Comparison of ENCODE assay signal across 21 mouse cellular contexts in the genomic region with DNA sequence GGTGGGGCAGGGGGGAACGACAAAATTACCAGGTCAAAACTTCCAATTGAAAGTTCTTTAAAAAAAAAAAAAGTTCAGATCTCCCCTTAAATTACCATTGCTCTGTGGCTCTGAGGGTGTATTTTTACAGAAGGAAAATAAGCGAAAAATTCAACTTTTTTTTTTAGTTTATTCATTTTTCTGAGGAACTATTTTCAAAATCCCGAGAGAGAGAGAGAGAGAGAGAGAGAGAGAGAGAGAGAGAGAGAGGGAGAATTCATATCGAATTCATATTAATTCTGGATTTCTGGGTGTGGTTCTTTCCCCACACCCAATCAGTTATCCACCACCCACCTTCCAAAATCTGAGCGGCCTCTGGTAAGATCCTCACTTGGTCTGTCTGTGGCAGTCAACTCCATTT. TPM values are rescaled to one million over a fixed set of nuclear protein-coding genes. Genes with fewer than 3 reads are reported as not detected.
DNase-seq lines count a peak whose midpoint lies in the region; ATAC-seq lines count a peak whose summit lies in the region.
"Had no signal": no experiment of that assay in that cellular context is flagged by ENCODE, and none has a peak within 500 bp of the region (broad histone marks: within the 10 kb centered on the region; RNA-seq: fewer than 3 reads in every experiment).

No protein-coding gene starts in this region.

- H3K4me3 ChIP-seq in embryonic facial prominence, embryonic 11.5 days (ENCODE audit: low read depth, low read length), result no peak overlapping the region
- no peak overlapping the region for H3K4me3 ChIP-seq in embryonic facial prominence, embryonic 10.5 days
- H3K4me3 ChIP-seq in hindbrain, embryonic 11.5 days (ENCODE audit: low read depth, low read length), result peak overlapping the region; percentile 40
- H3K4me3 ChIP-seq in hindbrain, embryonic 16.5 days (ENCODE audit: low read length), result no peak overlapping the region
- no peak overlapping the region for H3K4me3 ChIP-seq in neural tube, embryonic 15.5 days (replicated peaks)
- H3K4me3 ChIP-seq in hindbrain, embryonic 13.5 days, result 0 out of 2 replicates have a peak overlapping the region, but pooled peaks have one; percentile 33

- H3K4me1 ChIP-seq in embryonic facial prominence, embryonic 11.5 days (ENCODE audit: control insufficient read depth, insufficient read depth, low read length), result peaks cover 10% of the 10 kb centered on the region
- H3K4me1 ChIP-seq in embryonic facial prominence, embryonic 10.5 days, result peaks cover 33% of the 10 kb centered on the region
- peaks cover 19% of the 10 kb centered on the region for H3K4me1 ChIP-seq in hindbrain, embryonic 11.5 days (replicated peaks; ENCODE audit: control insufficient read depth, insufficient read depth, low read length)
- peaks cover 15% of the 10 kb centered on the region for H3K4me1 ChIP-seq in hindbrain, embryonic 16.5 days (ENCODE audit: control insufficient read depth, insufficient read depth, low read depth, low read length)
- peaks cover 29% of the 10 kb centered on the region for H3K4me1 ChIP-seq in neural tube, embryonic 15.5 days
- H3K4me1 ChIP-seq in hindbrain, embryonic 13.5 days (replicated peaks), result peaks cover 30% of the 10 kb centered on the region

- no peaks in the 10 kb centered on the region for H3K9me3 ChIP-seq in embryonic facial prominence, embryonic 11.5 days (replicated peaks; ENCODE audit: control insufficient read depth, low read length)
- no peaks in the 10 kb centered on the region for H3K9me3 ChIP-seq in embryonic facial prominence, embryonic 10.5 days
- no peaks in the 10 kb centered on the region for H3K9me3 ChIP-seq in hindbrain, embryonic 11.5 days (ENCODE audit: control insufficient read depth, low read length)
- no peaks in the 10 kb centered on the region for H3K9me3 ChIP-seq in hindbrain, embryonic 16.5 days (ENCODE audit: control insufficient read depth, low read length)
- no peaks in the 10 kb centered on the region for H3K9me3 ChIP-seq in neural tube, embryonic 15.5 days (replicated peaks)
- no peaks in the 10 kb centered on the region for H3K9me3 ChIP-seq in hindbrain, embryonic 13.5 days
- H3K9me3 ChIP-seq: embryonic facial prominence, embryonic 12.5 days; heart, embryonic 12.5 days had no signal

- no peak overlapping the region for H3K9ac ChIP-seq in embryonic facial prominence, embryonic 11.5 days (replicated peaks; ENCODE audit: low read length)
- no peak overlapping the region for H3K9ac ChIP-seq in hindbrain, embryonic 11.5 days (ENCODE audit: low read depth, low read length)
- no peak overlapping the region for H3K9ac ChIP-seq in hindbrain, embryonic 16.5 days (ENCODE audit: low read depth, low read length)
- H3K9ac ChIP-seq in neural tube, embryonic 15.5 days (replicated peaks), result no peak overlapping the region
- H3K9ac ChIP-seq in hindbrain, embryonic 13.5 days, result no peak overlapping the region
- H3K9ac ChIP-seq: embryonic facial prominence, embryonic 12.5 days; forebrain, postnatal 0 days; heart, embryonic 12.5 days had no signal

- no peaks in the 10 kb centered on the region for H3K36me3 ChIP-seq in embryonic facial prominence, embryonic 11.5 days (replicated peaks; ENCODE audit: control insufficient read depth, insufficient read depth, low read depth, low read length)
- no peaks in the 10 kb centered on the region for H3K36me3 ChIP-seq in embryonic facial prominence, embryonic 10.5 days (replicated peaks)
- no peaks in the 10 kb centered on the region for H3K36me3 ChIP-seq in hindbrain, embryonic 11.5 days (ENCODE audit: control insufficient read depth, insufficient read depth, low read length)
- H3K36me3 ChIP-seq in hindbrain, embryonic 16.5 days (ENCODE audit: control insufficient read depth, insufficient read depth, low read length), result no peaks in the 10 kb centered on the region
- H3K36me3 ChIP-seq in neural tube, embryonic 15.5 days, result no peaks in the 10 kb centered on the region
- H3K36me3 ChIP-seq in hindbrain, embryonic 13.5 days, result no peaks in the 10 kb centered on the region
- H3K36me3 ChIP-seq: embryonic facial prominence, embryonic 12.5 days; heart, embryonic 12.5 days had no signal

- DNase-seq in embryonic facial prominence, embryonic 11.5 days (ENCODE audit: low spot score), result peak; percentile 20
- DNase-seq in embryonic facial prominence, embryonic 10.5 days (ENCODE audit: low spot score), result no peak
- DNase-seq in hindbrain, embryonic 11.5 days (ENCODE audit: low spot score), result no peak
- peak; percentile 21 for DNase-seq in neural tube, embryonic 10.5 days (ENCODE audit: extremely low spot score, low spot score)
- DNase-seq: adrenal gland, postnatal 14 days; cerebellum, adult 11-12 months; cerebellum, adult 9-10 months; cerebellum, postnatal 25 days; gastrocnemius, postnatal 14 days; heart, postnatal 4 days; kidney, adult 2 months had no signal

- under 1% methylated on average over 5 of the region's 5 CpGs for WGBS in embryonic facial prominence, embryonic 11.5 days
- WGBS in embryonic facial prominence, embryonic 10.5 days, result 2% methylated on average over 5 of the region's 5 CpGs
- 2% methylated on average over 5 of the region's 5 CpGs for WGBS in hindbrain, embryonic 11.5 days
- 1% methylated on average over 5 of the region's 5 CpGs for WGBS in hindbrain, embryonic 16.5 days
- WGBS in neural tube, embryonic 15.5 days, result 4% methylated on average over 5 of the region's 5 CpGs
- WGBS in hindbrain, embryonic 13.5 days, result 0% methylated on average over 5 of the region's 5 CpGs

- H3K27ac ChIP-seq in embryonic facial prominence, embryonic 11.5 days (replicated peaks; ENCODE audit: low read depth, low read length), result no peak overlapping the region
- no peak overlapping the region for H3K27ac ChIP-seq in embryonic facial prominence, embryonic 10.5 days (replicated peaks)
- no peak overlapping the region for H3K27ac ChIP-seq in hindbrain, embryonic 11.5 days (ENCODE audit: low read depth, low read length)
- H3K27ac ChIP-seq in hindbrain, embryonic 16.5 days (ENCODE audit: low read depth, low read length), result no peak overlapping the region
- H3K27ac ChIP-seq in neural tube, embryonic 15.5 days (replicated peaks), result no peak overlapping the region
- no peak overlapping the region for H3K27ac ChIP-seq in hindbrain, embryonic 13.5 days
- H3K27ac ChIP-seq: embryonic facial prominence, embryonic 12.5 days had no signal

- H3K27me3 ChIP-seq in embryonic facial prominence, embryonic 11.5 days (ENCODE audit: control insufficient read depth, insufficient read depth, low read length), result peaks cover 88% of the 10 kb centered on the region
- H3K27me3 ChIP-seq in embryonic facial prominence, embryonic 10.5 days (replicated peaks; ENCODE audit: low read depth, poor library complexity, severe bottlenecking), result peaks cover 100% of the 10 kb centered on the region
- peaks cover 95% of the 10 kb centered on the region for H3K27me3 ChIP-seq in hindbrain, embryonic 11.5 days (ENCODE audit: control insufficient read depth, insufficient read depth, low read length)
- peaks cover 71% of the 10 kb centered on the region for H3K27me3 ChIP-seq in hindbrain, embryonic 16.5 days (replicated peaks; ENCODE audit: control insufficient read depth, insufficient read depth, low read length)
- H3K27me3 ChIP-seq in neural tube, embryonic 15.5 days (replicated peaks), result peaks cover 95% of the 10 kb centered on the region
- peaks cover 98% of the 10 kb centered on the region for H3K27me3 ChIP-seq in hindbrain, embryonic 13.5 days

- no peak overlapping the region for H3K4me2 ChIP-seq in embryonic facial prominence, embryonic 11.5 days (ENCODE audit: low read depth, low read length)
- no peak overlapping the region for H3K4me2 ChIP-seq in hindbrain, embryonic 11.5 days (replicated peaks; ENCODE audit: low read depth, low read length)
- no peak overlapping the region for H3K4me2 ChIP-seq in hindbrain, embryonic 16.5 days (ENCODE audit: low read length)
- no peak overlapping the region for H3K4me2 ChIP-seq in neural tube, embryonic 15.5 days
- H3K4me2 ChIP-seq in hindbrain, embryonic 13.5 days, result no peak overlapping the region

- no peak for ATAC-seq in embryonic facial prominence, embryonic 11.5 days (replicated peaks; ENCODE audit: insufficient number of reproducible peaks, low FRiP score, low TSS enrichment, low read depth)
- ATAC-seq in hindbrain, embryonic 11.5 days (ENCODE audit: low FRiP score), result no peak
- ATAC-seq in hindbrain, embryonic 16.5 days, result no peak
- ATAC-seq in neural tube, embryonic 15.5 days (ENCODE audit: low FRiP score), result no peak
- no peak for ATAC-seq in hindbrain, embryonic 13.5 days (ENCODE audit: low FRiP score)
- no peak for ATAC-seq in activated CD4-positive, CD25-positive, alpha-beta regulatory T cell, adult 4 months
- ATAC-seq: forebrain, postnatal 0 days had no signal

RNA-seq across cellular contexts. Expression of gene Hmx3, which starts 2.2 kb away (rescaled TPM):
- 0.20 TPM in 1 of 2 replicates, not detected in the other for polyA plus RNA-seq in embryonic facial prominence, embryonic 11.5 days (2014; fragmentation: Nextera tagmentation; extraction: Ambion mirVana)
- 0.10 and 0.44 TPM in 2 replicates for polyA plus RNA-seq in embryonic facial prominence, embryonic 10.5 days (2016; fragmentation: Nextera tagmentation; extraction: Ambion mirVana)
- polyA plus RNA-seq in hindbrain, embryonic 11.5 days (2014; fragmentation: Nextera tagmentation; extraction: Ambion mirVana), result 0.57 and 1.2 TPM in 2 replicates
- polyA plus RNA-seq in hindbrain, embryonic 16.5 days (2015; fragmentation: Nextera tagmentation; extraction: Ambion mirVana), result 0.84 and 0.99 TPM in 2 replicates
- polyA plus RNA-seq in neural tube, embryonic 15.5 days (2015; fragmentation: Nextera tagmentation; extraction: Ambion mirVana), result 0.54 and 0.89 TPM in 2 replicates
- 1.3 and 1.6 TPM in 2 replicates for polyA plus RNA-seq in hindbrain, embryonic 13.5 days (2015; fragmentation: Nextera tagmentation; extraction: Ambion mirVana)
- not detected for polyA plus RNA-seq in activated CD4-positive, CD25-positive, alpha-beta regulatory T cell, adult 4 months (2017; shearing (Covaris generic))
- polyA plus RNA-seq: cortical plate, adult 2 months; gonadal fat pad, adult 2 months; heart, embryonic 12.5 days; heart, postnatal 0 days had no signal

RNA-seq across cellular contexts. Expression of gene Hmx2, which starts 3.7 kb away (rescaled TPM):
- 0.21 and 0.36 TPM in 2 replicates for polyA plus RNA-seq in embryonic facial prominence, embryonic 11.5 days (2014; fragmentation: Nextera tagmentation; extraction: Ambion mirVana)
- polyA plus RNA-seq in embryonic facial prominence, embryonic 10.5 days (2016; fragmentation: Nextera tagmentation; extraction: Ambion mirVana), result 0.27 and 0.44 TPM in 2 replicates
- 2.7 and 3.5 TPM in 2 replicates for polyA plus RNA-seq in hindbrain, embryonic 11.5 days (2014; fragmentation: Nextera tagmentation; extraction: Ambion mirVana)
- 1.1 and 1.3 TPM in 2 replicates for polyA plus RNA-seq in hindbrain, embryonic 16.5 days (2015; fragmentation: Nextera tagmentation; extraction: Ambion mirVana)
- polyA plus RNA-seq in neural tube, embryonic 15.5 days (2015; fragmentation: Nextera tagmentation; extraction: Ambion mirVana), result 0.82 and 1.3 TPM in 2 replicates
- polyA plus RNA-seq in hindbrain, embryonic 13.5 days (2015; fragmentation: Nextera tagmentation; extraction: Ambion mirVana), result 2.4 and 3.3 TPM in 2 replicates
- polyA plus RNA-seq in activated CD4-positive, CD25-positive, alpha-beta regulatory T cell, adult 4 months (2017; shearing (Covaris generic)), result under 1 TPM in 1 of 2 experiments, not detected in 1; 0.32 TPM
- polyA plus RNA-seq: cortical plate, adult 2 months; gonadal fat pad, adult 2 months; heart, embryonic 12.5 days; heart, postnatal 0 days had no signal

RNA-seq across cellular contexts. Expression of gene Bub3, which starts 15.2 kb away (rescaled TPM):
- 279 and 281 TPM in 2 replicates for polyA plus RNA-seq in embryonic facial prominence, embryonic 11.5 days (2014; fragmentation: Nextera tagmentation; extraction: Ambion mirVana)
- 312 and 325 TPM in 2 replicates for polyA plus RNA-seq in embryonic facial prominence, embryonic 10.5 days (2016; fragmentation: Nextera tagmentation; extraction: Ambion mirVana)
- 271 and 278 TPM in 2 replicates for polyA plus RNA-seq in hindbrain, embryonic 11.5 days (2014; fragmentation: Nextera tagmentation; extraction: Ambion mirVana)
- polyA plus RNA-seq in hindbrain, embryonic 16.5 days (2015; fragmentation: Nextera tagmentation; extraction: Ambion mirVana), result 149 and 162 TPM in 2 replicates
- polyA plus RNA-seq in neural tube, embryonic 15.5 days (2015; fragmentation: Nextera tagmentation; extraction: Ambion mirVana), result 141 and 157 TPM in 2 replicates
- 178 and 200 TPM in 2 replicates for polyA plus RNA-seq in hindbrain, embryonic 13.5 days (2015; fragmentation: Nextera tagmentation; extraction: Ambion mirVana)
- polyA plus RNA-seq in activated CD4-positive, CD25-positive, alpha-beta regulatory T cell, adult 4 months (2017; shearing (Covaris generic)), result 100 to 1,000 TPM; 176 to 222 TPM

Comparison
In these comparisons a context has a peak if more than half of its experiments do, and no peak if none do; other contexts are left out.
1. DNase-seq: peak in embryonic facial prominence, embryonic 11.5 days (single experiment) and neural tube, embryonic 10.5 days (single experiment); none in embryonic facial prominence, embryonic 10.5 days (single experiment) and hindbrain, embryonic 11.5 days (single experiment).
2. H3K4me3 ChIP-seq: peak in hindbrain, embryonic 11.5 days (single experiment) and hindbrain, embryonic 13.5 days (single experiment); none in embryonic facial prominence, embryonic 11.5 days (single experiment), embryonic facial prominence, embryonic 10.5 days (single experiment), hindbrain, embryonic 16.5 days (single experiment) and neural tube, embryonic 15.5 days (single experiment).